Mouse (Mus musculus) monocyte, adult 2 months (primary cell): Measurements from ENCODE around the gene Hoxa9.

Experiments used
- DNase-seq, 2 experiments: peaks; one replicate each; pipeline ENCODE4 v3.0.0; 2022; ENCODE audit warnings: low spot score in 2 of 2, low read depth in 1 of 2

The Hoxa9 gene

DNA sequence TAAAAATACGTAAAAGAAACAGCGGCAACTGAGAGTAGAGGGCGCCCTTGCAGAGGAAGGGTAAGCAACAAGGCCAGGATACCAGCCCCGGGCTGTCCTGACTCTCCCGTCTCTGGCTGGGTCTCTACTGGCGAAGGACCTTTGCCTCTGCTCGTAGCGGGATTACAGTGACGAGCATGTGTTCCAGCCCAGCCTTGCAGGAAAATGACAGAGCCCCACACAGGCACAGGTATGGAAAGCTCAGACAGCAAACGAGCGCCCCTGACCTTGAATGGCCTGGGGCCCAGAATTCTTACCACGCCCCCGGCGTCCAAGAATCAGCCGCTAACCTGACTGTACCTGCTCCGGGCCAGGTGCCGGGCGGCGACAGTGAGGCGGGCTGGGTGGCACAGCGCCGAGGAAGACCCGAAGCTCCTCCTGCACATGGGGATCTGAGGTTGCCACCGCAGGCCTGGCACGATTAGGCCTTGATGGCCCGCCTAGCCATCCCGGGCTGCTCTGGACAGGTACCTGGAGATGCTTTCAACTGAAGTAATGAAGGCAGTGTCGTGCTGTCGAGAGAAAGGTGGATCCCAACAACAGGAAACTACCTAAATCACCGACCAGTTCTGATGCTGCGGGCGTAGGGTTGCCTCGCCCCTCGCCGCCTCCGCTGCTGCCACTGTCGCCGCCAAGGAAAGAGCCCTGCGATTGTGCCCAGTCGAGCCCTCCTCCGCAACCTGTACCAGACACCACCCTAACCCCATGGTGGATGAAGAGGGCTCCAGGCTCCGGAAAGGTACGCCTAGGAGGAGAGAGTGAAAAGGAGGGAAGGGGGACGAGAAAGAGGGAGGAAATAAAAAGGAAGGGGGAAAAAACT lies 1.1 kb downstream of the Hoxa9 start:
- DNase-seq: no peak

DNA sequence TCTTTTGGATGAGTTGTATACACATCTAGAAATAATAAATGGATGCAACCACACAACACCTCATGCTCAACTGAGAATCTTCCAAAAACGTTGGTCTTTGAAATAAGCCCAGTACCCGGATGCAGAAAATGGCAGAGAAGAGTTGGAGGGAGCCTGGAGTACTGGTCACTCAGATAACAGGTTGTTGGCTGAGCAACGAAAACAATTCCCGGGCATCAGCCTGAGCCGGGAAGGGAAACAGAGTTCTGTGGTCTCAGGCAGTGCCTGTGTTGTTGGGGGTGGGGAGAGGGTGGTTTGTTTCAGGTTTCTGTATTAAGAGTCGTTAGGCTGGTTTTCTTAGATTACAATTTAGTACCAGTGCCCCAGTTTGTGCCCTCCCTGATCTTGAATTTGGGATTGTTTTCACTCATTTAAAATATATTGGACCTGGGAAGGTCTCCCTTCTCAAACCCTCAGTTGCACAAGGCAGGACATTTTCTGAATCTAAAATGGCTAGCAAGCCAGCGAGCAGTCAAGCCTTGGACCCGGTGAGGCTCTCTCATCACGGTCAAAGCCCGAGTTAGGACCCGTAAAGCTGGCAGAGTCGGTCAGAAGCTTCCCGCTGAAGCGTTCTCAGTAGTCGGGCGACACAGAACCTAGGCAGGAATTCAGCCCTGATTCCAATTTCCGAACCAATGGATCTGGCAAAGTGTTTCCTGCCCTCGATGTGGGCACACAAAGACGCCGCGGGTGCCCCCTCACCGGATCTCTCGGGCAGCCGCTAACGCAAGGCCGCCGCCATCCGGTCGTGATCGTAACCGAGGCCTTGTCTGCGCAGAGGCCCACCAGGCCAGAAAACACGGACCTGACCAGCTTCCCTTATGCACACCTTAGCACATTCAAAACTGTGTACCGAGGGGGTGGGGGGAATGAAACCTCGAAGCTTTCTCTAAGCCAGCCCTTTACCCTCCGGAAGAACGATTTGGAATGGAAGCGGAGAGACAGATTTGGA lies 2.1 kb downstream of the Hoxa9 start:
- no peak for DNase-seq

DNA sequence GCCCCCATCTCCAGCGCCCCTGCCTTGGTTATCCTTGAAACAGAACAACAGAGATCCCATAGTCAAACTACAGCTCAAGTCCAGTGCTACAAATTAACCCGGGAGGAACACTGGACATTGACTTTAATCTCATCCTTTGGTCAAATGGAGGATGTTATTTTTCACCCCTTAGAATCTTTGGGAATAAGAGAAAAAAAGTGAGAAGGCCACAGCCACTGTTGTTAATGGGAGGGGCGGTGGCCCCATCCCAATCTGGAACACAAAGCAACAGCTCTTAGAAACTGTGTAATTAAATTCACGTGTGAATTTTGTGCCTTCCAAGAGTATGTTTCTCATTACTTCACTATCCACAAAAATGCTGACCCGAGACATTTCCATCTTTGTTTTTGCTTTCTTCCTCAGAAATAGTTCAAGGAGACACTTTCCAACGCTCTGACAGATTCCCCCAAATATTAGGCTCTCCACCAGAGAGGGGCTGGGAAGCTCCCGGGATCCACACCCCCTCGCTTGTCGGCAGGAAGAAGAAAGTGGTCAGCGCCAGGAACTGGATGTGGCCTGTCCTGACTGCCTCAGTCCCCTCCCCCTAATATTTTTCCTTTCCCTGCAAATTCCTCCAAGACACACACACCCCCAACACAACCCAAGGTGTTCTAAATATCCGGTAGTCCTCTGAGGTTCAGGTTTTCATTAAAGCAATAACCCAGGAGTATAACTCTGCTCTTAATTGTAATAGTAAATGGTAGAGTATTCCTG lies 3.2 kb downstream of the Hoxa9 start:
- no peak for DNase-seq

DNA sequence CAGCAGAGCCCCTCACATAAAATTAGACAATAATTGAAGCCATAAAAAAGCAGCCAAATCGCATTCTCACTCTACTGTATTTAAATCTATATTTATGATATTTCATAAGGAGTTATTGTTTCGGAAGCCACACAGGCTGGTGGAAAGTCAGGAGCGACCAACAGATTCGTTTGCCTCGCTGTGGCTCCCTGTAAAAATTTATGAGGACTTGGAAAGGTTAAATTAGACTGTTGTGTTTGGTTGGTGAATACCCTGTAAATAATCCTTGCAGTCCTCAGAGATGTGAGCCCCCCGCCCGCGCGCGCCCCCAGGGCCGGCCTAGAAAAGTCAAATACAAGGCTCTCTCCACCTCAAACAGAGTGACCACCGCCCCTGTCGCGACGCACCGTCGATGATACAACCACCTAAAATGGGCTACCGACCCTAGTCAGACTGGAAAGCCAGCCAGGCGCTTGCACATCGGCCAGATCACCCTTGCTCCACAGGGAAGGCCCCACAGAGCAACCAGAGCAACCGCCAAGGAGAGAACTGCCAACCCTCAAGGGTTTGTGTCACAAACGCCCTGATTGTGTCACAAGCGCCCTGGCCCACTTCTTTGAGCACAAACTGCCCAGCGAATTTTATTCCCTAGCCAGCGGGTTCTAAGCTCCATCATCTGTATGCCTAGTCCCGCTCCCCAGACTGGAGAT lies 4.2 kb downstream of the Hoxa9 start:
- no peak for DNase-seq

DNA sequence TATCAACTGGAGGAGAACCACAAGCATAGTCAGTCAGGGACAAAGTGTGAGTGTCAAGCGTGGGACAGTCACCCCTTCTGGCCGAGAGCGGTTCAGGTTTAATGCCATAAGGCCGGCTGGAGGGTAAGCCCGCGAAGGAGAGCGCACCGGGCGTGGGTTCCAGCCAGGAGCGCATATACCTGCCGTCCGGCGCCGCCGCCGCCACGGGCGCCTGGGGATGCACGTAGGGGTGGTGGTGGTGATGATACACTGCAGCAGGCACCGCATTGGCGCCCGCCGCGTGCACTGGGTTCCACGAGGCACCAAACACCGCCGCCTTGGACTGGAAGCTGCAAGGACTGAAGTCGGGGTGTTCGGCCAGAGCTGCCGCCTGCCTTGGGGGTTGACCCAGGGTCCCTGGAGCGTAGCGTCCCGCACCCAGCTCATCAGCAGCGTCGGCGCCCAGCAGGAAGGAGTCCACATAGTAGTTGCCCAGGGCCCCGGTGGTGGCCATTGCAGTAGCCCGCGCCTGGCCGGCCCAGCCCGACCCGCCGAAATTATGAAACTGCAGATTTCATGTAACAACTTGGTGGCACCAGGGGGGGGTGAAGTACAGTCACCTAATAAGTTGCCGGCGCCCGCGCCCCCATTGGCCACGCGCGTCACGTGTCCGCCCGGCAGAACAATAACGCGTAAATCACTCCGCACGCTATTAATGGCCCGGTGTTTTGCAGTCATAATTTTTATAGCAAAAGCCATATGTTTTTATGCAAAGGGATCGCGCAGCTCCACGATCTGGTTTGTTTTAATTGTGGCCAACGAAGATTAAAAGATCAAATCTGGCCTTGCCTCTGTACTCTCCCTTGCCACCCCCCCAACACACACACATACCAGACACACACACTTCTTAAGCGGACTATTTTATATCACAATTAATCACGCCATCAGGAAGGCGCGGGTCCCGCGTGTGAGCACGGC lies 5.0 kb downstream of the Hoxa9 start:
- DNase-seq: no peak

DNA sequence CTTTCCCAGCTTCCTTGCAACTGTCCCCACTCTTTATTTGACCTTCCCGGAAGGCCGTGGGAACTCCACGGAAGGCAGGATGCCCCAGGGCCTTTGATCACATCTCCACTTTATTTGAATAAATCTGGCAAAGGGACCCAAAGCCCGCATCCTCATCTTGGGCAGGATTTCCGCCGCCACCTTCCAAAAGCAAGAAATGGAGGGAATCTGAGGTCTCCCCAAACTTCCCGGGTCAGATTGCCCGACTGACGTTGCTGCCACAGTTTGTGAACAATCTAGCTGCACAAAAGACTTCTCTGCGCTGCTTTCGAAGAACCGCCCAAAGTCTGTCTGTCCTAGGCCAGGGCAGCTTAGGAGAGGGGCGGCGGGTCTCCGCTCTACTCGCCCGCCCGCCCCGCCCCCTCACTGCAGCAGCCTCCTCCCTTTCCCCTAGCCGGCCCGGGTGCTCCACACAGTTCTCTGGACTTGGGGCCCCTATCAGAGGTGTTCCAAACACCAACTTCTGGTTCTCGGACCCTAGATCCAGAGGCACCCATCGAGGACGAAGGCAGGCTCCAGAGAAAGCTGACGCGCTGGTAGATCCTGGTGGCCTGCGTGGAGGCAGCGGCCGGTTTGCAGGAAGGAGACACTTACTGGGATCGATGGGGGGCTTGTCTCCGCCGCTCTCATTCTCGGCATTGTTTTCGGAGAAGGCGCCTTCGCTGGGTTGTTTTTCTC lies 5.8 kb downstream of the Hoxa9 start:
- no peak for DNase-seq

DNA sequence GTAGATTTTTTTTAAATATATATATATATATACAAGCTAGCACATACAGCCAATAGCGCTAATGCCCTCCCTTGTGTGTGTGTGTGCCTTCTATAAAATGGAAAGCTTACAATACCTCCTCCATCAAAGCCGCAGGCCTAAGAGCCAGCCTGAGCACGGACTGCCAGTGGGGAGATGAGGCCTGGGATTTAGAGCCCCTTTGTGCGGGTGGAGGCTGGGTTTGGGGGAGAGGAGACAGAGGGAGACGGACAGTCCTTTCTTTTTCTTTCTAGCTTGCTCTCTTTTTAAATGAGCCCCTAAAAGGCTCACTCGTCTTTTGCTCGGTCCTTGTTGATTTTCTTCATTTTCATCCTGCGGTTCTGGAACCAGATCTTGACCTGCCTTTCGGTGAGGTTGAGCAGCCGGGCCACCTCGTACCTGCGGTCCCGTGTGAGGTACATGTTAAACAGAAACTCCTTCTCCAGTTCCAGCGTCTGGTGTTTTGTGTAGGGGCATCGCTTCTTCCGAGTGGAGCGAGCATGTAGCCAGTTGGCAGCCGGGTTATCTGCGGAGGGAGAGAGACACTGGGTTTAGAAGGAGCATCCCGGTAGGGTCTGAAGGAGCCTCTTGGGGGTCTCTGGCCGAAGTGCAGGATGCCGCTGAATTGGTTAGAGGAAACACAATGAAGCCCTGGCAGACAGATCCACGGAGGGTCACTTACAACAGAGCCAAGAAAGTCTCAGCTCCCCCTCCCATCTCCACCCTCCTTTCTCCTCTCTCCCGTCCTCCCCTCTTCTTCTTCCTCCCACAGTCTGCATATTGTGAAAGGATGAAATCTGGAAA lies 6.7 kb downstream of the Hoxa9 start:
- DNase-seq: no peak

DNA sequence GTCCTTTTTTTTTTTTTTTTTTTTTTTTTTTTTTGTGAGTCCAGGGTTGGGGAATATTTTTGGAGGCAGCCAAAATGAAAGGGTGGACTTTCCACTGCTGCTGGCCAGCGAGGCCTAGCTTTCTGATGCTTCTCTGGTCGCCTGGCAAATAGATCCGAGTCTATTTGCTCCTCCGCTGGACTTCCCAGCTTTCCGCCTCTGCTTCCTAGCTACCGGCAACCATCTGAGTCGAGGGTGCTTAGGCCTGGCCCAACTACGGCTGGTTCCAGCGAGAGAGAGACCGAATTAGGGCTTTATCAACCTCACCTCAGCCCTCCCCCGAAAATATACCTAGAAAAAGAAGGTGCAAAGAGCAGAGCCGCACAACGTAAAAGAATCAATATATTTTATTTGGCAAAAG lies 8.2 kb downstream of the Hoxa9 start:
- DNase-seq: no peak

DNA sequence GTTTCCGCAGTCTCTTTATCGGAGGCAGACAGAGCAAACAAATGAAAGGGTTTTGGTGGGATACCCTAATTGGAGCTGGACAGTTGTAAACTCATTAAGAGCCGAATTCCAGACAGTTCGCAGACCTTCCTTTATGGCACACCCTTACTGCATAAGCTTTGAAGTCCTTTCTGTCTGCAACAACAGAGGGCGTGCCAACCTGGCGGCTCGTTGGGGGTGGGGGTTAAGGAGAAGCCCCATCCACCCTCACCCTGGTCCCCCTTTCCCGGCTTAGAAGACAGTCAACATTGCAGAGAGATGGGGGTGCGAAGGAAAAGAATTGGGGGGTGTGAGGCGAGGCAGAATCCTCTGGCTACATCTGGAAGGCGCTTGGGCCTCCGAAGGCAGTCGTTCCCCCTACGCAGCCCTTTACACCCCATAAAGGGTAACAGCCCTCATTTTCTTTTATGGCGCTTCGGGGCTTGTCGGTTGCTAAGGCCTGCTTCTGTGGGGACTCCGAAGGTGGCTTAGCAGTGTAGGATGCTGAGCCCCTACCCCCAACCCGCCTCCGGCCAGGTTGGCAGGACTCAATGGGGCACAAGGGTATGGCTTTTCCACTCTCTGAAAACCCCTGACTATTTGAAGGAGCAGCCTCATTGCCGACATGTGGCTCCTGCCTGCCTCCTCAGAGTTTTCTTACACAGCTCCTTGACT lies 8.8 kb downstream of the Hoxa9 start:
- no peak for DNase-seq

DNA sequence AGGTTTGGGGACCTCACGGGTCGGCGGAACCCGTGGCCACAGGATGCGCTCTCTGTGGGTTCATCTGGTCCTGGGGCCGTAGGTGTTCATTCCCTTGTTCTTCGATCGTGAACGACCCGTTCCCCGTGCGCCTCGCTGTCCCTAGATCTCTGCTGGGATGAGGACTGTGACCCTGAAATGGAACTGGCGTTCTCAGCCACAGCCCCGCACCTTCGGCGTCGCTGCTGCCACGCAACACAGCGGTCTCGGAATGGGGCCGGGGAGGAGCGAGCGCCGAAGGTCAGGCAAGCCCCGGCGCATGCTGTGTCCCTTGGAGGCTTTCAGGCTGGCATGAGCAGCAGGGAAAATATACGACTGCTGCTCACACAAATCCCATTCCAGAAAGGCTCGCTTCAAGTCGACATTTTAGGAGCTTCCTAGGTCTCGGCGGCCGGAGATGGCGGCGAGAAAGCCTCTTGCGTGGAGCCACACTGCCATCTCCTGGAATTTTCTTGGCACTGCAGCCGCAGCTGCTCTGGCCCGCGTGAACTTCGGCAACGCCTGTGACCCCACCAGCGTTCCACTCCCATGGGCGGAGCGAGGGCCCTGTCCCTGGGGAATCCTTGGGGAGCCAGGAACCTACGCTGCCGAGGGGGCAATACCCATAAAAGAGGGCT lies 9.4 kb downstream of the Hoxa9 start, which contains the start of gene Hoxa7:
Gene Hoxa7 (minus strand): TSS at position 518 of the 656 bp plus-strand sequence.
- DNase-seq: peak; percentile 43 to 80

DNA sequence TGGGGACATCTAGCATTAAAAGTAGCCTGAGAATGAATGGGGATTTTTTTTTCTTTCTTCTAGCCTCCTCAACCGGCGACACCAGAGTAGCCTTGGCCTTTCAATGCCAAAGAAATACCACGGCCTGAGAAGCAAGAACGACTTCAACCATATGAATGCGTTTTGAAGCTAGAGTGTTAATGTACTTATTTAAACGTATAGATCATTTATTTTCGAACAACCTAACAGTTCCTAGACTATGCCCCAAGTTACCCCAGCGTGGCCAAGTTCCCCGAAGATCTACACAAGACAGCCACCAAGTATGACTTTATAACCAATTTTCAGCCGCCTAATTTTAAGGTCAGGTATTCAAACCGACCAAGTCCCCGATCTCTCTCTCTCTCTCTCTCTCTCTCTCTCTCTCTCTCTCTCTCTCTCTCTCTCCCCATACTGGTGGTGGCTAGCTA lies 10.0 kb downstream of the Hoxa9 start:
- DNase-seq: no peak

DNA sequence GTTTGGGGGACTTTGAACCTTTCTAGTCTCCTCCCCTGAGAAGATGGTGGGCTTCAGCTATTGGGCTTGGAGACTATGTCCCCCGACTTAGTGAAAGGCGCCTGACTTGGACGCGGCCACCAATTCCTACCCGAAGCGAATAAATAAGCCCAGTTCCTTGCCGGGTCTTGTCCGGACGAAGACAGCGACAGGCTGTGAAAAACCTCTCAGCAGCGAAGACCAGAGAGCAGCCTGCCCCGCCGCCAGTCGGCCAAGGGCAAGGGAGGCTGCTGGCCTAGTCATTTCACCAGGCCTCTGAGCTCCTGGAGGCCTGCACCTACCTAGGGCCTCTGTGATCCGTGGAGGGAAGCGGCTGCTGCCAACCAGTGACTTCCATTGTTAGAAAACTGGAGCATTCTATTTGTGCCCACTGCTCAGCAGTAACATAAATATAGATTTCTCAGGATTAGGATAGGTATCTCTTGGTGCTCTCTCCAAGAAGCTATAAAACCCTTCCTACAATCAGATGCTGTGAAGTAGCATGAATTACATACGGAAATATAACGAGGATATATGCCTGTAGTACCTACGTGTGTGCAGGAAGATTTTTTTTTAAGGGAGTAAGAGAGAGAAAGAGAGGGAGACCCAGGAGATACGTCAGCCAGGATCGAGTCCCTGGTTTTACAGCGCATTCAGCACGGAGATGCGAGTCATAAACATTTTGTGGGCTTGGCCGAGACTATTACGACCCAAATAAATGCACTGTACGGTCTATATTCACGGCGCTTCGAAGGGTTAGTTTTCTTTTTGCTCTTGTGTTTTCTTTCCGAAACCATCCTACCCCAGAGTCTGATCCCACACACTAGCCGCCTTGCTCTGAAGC lies 10.7 kb downstream of the Hoxa9 start:
- DNase-seq: no peak

DNA sequence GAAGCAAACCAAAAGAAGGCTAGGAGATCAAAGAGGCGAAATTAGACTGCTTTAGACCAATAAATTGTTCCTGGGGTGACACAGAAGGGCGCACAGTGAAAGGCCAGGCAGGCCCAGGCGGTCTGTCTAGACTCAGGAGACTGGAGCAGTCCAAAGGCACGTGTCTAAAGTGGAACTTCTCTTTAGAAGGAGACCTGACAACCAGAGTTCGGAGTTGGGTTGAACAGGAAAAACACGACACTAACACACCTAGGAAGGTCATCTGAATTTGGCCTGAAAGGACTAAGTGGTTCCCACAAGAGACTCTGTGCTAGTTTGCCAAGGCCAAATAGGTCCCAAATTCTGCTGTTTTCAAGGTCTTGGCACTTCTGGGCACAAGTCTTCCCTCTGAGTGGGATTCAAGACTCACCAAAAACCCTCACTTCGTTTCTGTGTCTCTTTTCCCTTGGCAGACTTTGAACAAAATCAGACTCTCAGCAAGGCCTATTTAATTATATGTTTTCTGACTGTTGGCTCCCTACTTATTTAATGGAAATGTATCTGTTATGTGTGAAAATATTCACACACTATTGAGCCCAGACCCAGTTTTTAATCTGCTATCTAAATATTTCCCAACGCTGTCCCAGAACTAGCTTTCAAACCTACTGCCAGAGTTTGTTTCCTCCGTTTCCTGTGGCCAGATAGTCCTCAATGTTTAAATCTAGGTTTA lies 11.5 kb downstream of the Hoxa9 start:
- DNase-seq: no peak

DNA sequence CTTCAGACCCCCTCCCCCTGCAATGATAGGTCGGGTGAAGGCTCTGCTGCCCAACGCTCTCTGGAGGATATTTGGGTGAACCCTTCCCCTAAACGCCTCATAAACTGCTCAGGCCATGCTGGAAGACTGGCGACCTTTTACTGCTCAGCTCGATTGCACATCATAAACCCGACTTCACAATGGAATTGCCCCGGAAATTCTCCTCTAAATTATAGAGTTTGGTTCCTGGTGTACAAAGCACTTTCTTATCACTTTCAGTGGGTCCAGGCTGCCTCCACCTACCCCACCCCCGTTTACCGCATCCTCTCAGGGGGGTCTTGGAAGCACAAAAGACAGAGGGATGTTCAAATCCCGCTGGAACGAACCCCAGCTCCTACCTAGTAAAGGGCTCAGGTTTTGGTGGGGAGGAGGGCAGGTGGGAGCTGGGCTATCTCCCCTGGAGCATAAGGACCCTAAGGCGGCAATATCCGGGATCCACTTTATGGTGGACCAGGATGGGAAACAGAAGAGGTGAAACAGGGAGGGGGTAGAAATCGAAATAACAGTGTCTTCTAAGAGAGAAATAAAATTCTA lies 12.2 kb downstream of the Hoxa9 start:
- DNase-seq: no peak
